Mouse (Mus musculus): Measurements from ENCODE around the gene Elp4.

DNA sequence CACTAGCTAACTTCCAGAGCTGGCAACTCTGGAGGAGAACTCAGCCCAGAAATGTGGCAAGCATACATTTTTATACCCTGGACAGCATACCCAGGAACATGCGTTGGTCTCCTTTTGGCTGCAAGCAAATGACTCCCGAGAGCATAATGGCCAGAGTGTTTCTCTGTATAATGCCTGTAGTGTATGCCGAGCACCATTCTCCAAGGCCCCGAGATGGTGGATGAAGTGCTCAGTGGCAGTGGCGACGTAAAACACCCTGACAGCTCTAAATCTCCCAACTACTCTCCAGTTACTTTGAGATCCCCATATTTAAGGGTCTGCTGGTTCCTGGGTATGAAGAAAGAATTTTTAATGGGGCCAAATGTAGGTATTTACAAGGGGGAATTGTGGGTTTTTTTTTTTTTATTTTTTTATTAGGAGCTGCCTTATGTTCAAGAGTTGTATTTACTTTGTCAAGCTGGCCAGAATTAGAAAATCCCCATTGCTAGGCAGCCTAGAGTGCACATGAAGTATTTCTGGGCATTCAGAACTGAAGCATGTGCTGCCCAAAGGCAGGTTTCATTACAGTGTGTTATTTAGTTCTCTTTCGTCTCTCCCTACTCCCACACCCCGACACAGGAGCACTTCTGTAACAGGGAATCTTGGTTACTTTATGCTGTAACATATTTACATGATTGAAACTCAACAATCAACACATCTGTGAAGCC, 188.8 kb downstream of the Elp4 start:
- TF ChIP-seq CTCF (IDR thresholded peaks at IDR 0.05; ENCODE audit: insufficient read depth, low read depth, low read length) (no peak), POLR2A (IDR thresholded peaks at IDR 0.05; ENCODE audit: insufficient read depth, low read depth, low read length) (no peak)
